Mouse (Mus musculus) embryo, embryonic 10 days (tissue): ENCODE measurements around the gene Jmjd6.
"Not testable (repeated sequence)": the region's sequence is repeated elsewhere in the genome, so short reads cannot be mapped to it uniquely, and the experiment has no call there.

Experiments used
- DNase-seq: peaks from one replicate; pipeline ENCODE4 v3.0.0-alpha.2; 2015; ENCODE audit warnings: low spot score

Jmjd6 gene

GRCm38 (mm10) chr11:116823885-116824284, 19.4 kb downstream of the Jmjd6 start:
- DNase-seq = not testable (repeated sequence)

GRCm38 (mm10) chr11:116823255-116823654, 20.0 kb downstream of the Jmjd6 start:
- DNase-seq = no peak

GRCm38 (mm10) chr11:116822626-116823025, 20.6 kb downstream of the Jmjd6 start:
- no peak for DNase-seq

GRCm38 (mm10) chr11:116822215-116822614, 21.0 kb downstream of the Jmjd6 start:
- DNase-seq = no peak

GRCm38 (mm10) chr11:116821057-116821940, 21.9 kb downstream of the Jmjd6 start:
- DNase-seq = no peak

- no peak for DNase-seq
Measured at GRCm38 (mm10) chr11:116819932-116820593, 23.2 kb downstream of the Jmjd6 start.

GRCm38 (mm10) chr11:116818722-116819121, 24.5 kb downstream of the Jmjd6 start:
- no peak for DNase-seq

GRCm38 (mm10) chr11:116817567-116817966, 25.7 kb downstream of the Jmjd6 start:
- DNase-seq = no peak

GRCm38 (mm10) chr11:116816769-116817168, 26.5 kb downstream of the Jmjd6 start:
- no peak for DNase-seq

GRCm38 (mm10) chr11:116814884-116815415, 28.3 kb downstream of the Jmjd6 start:
- no peak for DNase-seq

- peak; percentile 75 for DNase-seq
Measured at GRCm38 (mm10) chr11:116814076-116814883, 29.0 kb downstream of the Jmjd6 start.

GRCm38 (mm10) chr11:116813610-116814009, 29.6 kb downstream of the Jmjd6 start:
- DNase-seq = no peak

- DNase-seq = peak; percentile 66
Measured at GRCm38 (mm10) chr11:116812793-116813529, 30.3 kb downstream of the Jmjd6 start.

- peak; percentile 89 for DNase-seq
Measured at GRCm38 (mm10) chr11:116810983-116811901, 32.0 kb downstream of the Jmjd6 start.

GRCm38 (mm10) chr11:116810528-116810927, 32.7 kb downstream of the Jmjd6 start:
- DNase-seq = no peak

GRCm38 (mm10) chr11:116809520-116809919, 33.7 kb downstream of the Jmjd6 start:
- DNase-seq = no peak

- no peak for DNase-seq
Measured at GRCm38 (mm10) chr11:116808811-116809395, 34.3 kb downstream of the Jmjd6 start.

- DNase-seq = peak; percentile 90
Measured at GRCm38 (mm10) chr11:116807938-116808606, 35.2 kb downstream of the Jmjd6 start.

GRCm38 (mm10) chr11:116807526-116807925, 35.7 kb downstream of the Jmjd6 start:
- no peak for DNase-seq
